Mouse (Mus musculus): Measurements from ENCODE around the gene Ldhb.

- TF ChIP-seq CTCF (IDR thresholded peaks at IDR 0.05; ENCODE audit: low read depth) (no peak), EP300 (optimal IDR thresholded peaks at IDR 0.05) (no peak)
These were observed 22.2 kb downstream of the Ldhb start for GRCm38 (mm10) chr6:142485478-142486123.
